Mouse (Mus musculus) CH12F3 (cell line): ENCODE results near the gene Tpt1.

ENCODE experiments used
- in situ Hi-C: fragments of 300-500 bp; cut with MboI; formaldehyde crosslinking; loops from 2 replicates; pipeline ENCODE4 v1.14.3; 2020; ENCODE audit warnings: low sequenced_read_pairs

The Tpt1 gene

GRCm38 (mm10) chr14:75873612-75874011 lies 28.7 kb downstream of the Tpt1 start:
- in situ Hi-C loops = no loop called here

GRCm38 (mm10) chr14:75876320-75877043 lies 31.6 kb downstream of the Tpt1 start:
- in situ Hi-C loops = loop anchor here (25.0 kb wide), 1 partner anchor 1136 kb away; no protein-coding TSS in a partner anchor

GRCm38 (mm10) chr14:75877297-75877696 lies 32.4 kb downstream of the Tpt1 start:
- in situ Hi-C loops = loop anchor here (25.0 kb wide), 1 partner anchor 1135 kb away; no protein-coding TSS in a partner anchor

- in situ Hi-C loops = loop anchor here (25.0 kb wide), 1 partner anchor 1133 kb away; no protein-coding TSS in a partner anchor
Observed at GRCm38 (mm10) chr14:75878980-75879379, 34.1 kb downstream of the Tpt1 start.

- in situ Hi-C loops = loop anchor here (25.0 kb wide), 1 partner anchor 1130 kb away; no protein-coding TSS in a partner anchor
Observed at GRCm38 (mm10) chr14:75881856-75882255, 37.0 kb downstream of the Tpt1 start.

GRCm38 (mm10) chr14:75883330-75883729 lies 38.4 kb downstream of the Tpt1 start:
- in situ Hi-C loops = loop anchor here (25.0 kb wide), 1 partner anchor 1129 kb away; no protein-coding TSS in a partner anchor

GRCm38 (mm10) chr14:75883873-75884272 lies 39.0 kb downstream of the Tpt1 start:
- in situ Hi-C loops = loop anchor here (25.0 kb wide), 1 partner anchor 1128 kb away; no protein-coding TSS in a partner anchor

GRCm38 (mm10) chr14:75892118-75892517 lies 47.2 kb downstream of the Tpt1 start:
- in situ Hi-C loops = loop anchor here (10.0 to 25.0 kb wide), 2 partner anchors 583 to 1120 kb away; no protein-coding TSS in a partner anchor
